Mouse (Mus musculus) ES-CJ7 (cell line): ENCODE results near the gene Proser3.
A peak's percentile ranks its signal among the peaks of the same experiment; 100 is the strongest.

Source experiments
- DNase-seq: peaks from one replicate; pipeline ENCODE4 v3.0.0; 2011; ENCODE audit warnings: low read depth, low spot score

Proser3 gene

DNA sequence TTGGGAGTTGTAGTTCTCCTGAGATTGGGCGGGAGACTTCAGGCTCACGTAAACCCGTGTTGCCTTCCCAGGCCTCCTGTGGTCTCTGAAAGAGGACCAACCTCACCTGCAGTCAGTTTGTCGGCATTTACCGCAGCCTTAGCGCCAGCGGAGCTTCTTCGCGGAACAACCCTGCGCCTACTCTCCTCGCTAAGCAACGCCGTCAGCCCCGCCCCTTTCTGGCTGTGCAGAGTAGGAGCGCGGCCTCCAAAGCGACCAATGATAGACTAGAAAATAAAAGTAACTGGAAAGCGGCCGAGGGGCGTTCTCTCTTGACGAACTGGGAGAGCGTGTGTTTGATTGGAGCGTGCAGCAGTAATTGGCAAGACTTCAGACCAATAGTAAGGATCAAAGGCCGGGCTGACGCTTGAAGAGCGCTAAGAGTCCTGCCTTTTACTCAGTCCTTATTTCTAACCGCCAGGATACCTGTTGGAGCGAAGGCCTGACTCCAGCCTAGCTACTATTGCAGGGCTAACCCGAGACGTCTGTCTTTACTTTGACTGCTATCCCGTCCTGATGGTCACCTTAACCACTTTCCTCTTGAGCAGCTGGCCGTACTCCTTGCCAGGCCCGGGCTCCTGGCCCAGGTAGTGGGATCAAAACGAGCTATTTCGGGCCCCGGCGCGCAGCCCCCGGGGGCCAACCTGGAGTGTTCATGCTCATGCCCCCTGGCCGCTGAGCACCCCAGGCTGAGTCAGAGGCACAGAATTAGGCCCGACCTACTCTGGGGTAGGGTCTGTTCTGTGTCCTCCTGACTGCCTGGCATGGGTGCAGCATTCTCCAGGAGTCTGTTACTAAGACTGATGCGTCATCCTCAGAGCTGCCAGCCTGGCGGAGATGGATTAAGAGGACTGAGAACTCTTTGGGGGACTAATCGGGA, at the start of gene Proser3, which contains the start of gene Hspb6:
TSS of gene Proser3 (minus strand) at position 198 of the 919 bp plus-strand sequence.
TSS of gene Hspb6 (plus strand) at position 77 of the 919 bp plus-strand sequence.
- peak; percentile 99 for DNase-seq

GRCm38 (mm10) chr7:30600651-30601050, 48.6 kb upstream of the Proser3 start:
- no peak for DNase-seq

- DNase-seq: peak; percentile 97
Observed at GRCm38 (mm10) chr7:30599933-30600353, 47.8 kb upstream of the Proser3 start.

DNA sequence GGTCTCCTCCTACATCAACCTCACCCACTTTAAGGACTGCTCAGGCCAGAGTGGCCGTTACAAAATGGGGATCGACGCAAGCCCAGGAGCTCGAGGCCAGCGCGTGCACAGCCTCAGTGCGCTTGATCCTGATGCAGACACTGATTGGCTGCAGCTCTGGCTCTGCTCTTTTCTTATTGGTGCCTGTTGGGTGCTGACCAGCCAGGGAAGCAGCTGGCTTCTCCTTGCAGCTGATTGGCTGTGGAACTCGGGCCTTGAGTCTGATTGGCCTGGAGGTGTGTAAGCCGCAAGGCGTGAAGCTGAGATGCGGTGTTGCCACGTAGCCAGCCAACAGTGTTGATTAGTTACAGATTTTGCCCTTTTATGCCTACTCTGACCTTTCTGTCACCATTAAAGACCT, 46.7 kb upstream of the Proser3 start, which contains the start of gene Zbtb32:
TSS of gene Zbtb32 (minus strand) at position 124 of the 400 bp plus-strand sequence.
- peak; percentile 86 for DNase-seq

DNA sequence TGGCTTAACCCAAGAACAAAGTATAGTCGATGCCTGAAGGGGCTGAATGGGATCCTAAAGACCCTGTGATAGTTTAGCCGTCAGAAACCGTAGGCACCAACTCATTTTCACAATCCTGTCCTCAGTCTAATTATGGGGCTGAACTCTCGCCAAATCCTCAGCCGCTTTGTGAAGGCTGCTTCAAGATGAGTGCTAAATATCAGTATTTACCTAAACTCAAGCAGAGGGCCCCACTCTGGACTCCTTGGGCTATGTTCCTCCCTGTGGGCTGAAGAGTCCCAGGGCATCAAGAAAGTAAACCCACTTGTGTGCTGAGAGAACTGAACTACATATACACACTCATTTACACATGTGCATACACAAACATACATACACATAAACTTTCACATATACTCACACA, 44.7 kb upstream of the Proser3 start:
- no peak for DNase-seq

DNA sequence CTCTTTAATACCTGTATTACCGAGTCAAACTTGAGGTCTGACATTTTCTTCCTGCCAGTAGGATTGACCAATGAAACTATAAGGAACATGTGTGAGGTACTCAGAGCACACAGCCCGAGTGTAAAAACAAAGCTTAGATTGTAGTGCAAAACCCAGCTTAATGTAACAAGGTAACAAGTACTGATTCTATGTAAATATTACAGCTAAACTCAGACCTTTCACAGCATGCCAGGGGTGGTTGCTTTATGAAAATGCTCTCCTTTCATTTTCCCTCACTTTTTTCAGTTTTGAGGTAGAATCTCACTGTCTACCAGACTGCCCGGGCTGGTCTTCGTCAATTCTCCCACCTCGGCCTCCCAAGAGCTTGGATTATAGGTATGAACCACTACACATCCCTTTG, 44.0 kb upstream of the Proser3 start:
- no peak for DNase-seq

DNA sequence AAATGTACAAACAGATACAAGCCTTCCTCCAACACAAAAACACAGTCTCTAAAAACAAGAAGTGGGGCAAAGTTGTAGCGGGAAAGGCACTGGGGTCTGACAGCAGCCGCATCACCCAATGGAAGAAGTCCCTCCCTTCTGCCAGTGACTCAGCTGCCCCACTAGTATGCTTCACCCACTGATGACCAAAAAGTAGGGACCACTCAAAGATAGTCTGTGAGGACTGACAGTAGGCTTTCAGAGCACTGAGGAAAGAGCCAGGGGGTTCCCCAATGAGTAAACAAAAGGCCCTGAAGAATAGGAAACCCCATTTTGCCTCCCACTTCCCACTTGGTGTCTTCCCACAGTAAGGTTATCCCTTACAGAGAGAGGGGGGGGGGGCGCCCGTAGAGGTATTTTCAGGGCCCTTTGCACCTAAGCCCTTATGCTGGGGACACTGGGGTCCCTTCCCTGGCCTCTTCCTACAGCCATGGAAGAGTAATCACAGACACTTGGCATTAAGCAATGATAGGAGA, 42.5 kb upstream of the Proser3 start:
- DNase-seq: no peak

- DNase-seq: no peak
Observed at GRCm38 (mm10) chr7:30593579-30594509, 41.7 kb upstream of the Proser3 start.

DNA sequence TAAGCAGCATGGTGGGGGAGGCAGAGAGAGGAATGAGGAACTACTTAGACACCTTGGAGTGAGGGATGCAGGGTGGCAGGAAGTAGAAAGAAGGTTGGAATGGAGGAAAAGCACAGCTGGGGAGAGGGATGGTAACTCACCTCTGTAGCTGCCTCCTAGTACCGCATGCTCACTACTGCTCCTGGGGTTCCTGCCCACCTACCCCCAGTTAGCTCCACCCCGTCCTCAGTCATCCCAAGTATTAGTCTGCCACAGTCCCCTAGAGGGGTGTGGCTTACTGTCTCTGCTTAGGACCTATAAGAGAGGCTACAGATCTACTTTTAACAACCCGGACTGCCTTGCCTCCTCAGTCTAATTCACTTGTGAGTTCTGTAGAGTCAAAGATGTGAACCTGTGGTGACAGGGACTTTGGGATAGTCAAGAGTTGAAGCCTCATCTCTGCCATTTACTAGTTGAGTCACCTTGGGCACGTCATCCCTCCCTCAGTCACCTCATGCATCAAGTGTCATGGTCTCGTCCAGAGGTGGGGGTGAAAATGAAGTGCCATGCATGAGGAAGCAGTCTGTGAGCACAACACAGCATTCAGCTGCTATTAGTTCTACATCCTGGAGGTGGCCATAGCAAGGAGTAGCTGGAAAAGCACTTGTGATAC, 40.8 kb upstream of the Proser3 start:
- peak; percentile 58 for DNase-seq

GRCm38 (mm10) chr7:30591605-30591951, 39.5 kb upstream of the Proser3 start:
- no peak for DNase-seq

DNA sequence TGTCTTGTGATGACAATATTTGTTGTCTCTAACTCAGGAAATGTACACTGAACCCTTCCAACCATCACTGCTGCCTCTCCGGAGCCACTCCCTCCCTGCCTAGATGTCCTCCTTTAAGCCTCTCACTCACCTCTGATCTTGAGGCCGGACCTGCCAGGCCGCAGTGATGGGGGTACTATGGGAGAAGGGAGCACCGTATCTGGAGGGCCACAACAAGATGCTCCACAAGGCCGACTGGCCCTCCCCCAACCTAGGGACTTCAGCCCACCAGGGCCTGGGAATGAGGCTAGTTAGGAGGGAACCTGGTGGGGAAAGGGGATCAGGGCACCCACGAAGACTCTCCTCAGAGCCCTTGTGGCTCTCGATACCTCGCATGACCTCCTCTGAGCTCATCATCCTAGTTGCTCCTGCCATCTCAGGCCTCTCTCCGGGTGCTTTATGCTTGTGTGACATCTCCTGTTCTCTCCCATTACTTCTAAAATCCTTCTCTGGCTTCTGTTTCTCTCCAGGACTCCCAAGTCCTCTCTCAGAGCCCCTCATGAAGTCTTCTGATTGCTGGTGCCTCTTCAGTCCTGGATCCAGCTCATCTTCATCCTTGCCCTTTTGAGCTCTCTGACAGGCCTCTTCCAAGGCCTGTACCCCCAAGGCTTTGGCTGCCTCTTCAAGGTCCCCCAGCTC, 39.0 kb upstream of the Proser3 start:
- no peak for DNase-seq

DNA sequence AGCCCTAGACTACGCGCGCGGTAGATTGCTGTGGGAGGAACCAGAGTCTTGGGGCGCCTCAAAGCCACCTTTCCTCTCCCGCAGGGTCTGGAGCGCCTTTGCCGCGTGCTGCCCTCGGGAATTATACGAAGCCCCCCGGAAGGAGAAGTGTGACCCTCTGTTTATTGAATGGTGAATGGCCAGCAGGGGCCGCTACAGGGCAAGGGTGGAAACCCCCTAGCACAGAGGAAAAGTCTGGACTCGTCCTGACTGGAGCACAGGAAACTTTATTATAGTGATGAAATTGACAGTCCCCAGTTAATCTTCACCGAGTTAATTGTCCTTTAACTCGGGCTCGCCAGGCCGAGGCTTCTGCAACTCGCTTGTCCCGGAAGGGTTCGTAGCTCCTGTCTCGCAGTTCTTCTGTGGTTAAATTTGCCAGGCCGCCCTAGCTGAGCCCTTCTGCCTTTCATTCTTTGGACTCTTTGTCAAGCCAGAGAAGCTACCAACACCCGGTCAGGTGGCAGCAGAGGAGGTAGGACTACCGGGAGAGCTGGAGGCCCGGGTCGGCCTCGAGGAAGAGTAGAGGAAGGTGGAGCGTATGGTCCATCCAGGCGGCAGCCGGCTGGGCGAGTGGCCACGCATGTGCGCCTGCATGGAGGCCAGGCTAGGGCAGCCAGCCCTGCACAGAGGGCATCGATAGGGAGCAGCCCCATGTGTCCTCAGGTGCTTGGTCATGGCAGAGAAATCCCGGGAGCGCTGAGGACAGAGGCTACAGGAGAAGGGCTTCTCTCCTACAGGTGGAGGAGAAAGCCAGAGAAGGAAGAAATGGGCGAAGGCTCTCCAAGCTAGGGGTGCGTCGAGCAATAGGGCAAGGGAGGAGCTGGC, 37.6 kb upstream of the Proser3 start:
- DNase-seq: peak; percentile 85

- peak; percentile 99 for DNase-seq
Observed at GRCm38 (mm10) chr7:30588676-30589434, 36.8 kb upstream of the Proser3 start, which contains the start of gene Kmt2b. Gene Kmt2b, minus strand, starts transcription at chr7:30588726.

DNA sequence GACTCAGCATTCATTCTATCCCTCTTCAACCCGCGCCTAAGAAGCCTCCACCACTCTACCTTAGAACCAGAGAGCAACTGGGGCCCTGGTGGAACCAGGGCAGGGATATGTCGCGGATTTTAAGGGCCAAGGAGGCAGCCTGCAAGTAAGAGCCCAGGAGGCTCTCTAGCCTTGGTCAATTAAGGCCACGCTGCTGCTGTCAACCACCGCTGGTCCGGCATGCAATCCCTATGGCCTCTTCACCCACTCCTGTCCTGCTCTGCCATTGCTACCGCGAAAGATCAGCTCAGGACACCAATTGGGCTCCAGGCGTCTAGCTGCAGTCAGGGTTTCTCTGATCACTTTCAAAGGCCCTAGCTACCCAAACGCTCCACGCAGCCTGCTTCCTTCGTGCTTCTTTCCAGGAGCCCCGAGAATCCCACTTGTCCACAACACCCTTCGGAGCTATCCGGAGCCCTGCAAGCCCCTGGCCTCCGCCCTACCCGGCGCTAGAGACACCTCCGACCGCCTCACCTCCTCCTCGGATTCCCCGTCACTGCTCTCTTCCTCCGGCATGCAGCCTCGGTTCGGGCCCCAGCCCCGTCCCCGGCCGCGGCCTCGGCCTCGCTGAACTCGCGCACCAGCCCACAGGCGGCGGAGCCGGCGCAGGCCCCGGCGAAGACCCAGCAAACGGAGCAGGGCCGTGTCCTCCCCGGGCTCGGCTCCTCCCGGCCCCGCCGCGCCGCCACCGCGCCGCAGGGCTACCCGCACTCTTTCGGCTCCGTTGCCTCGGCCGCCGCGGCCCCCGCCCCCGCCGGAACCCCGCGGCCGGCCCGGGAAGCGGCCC, 36.0 kb upstream of the Proser3 start:
- DNase-seq: no peak

GRCm38 (mm10) chr7:30586455-30587020, 34.4 kb upstream of the Proser3 start:
- DNase-seq: no peak

- no peak for DNase-seq
Observed at GRCm38 (mm10) chr7:30585170-30585569, 33.1 kb upstream of the Proser3 start.

DNA sequence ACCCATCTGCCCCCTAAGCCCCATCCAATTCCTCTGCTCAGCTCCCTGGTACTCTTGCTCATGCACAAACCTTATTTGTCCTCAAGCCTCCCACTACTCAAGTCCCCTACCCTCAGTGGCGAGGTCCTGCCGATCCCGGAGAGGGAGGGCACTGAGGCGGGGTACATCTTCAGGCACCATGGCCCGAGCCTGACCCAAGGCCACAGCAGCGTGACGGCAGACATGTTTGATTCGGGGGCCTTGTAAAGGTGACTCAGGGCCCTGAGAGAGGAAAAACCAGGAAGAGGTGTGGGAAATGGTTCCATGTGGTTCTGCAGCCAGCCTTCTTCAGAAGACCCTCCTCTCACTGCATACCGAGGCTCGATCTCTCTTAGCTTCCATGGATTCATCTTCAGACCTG, 32.2 kb upstream of the Proser3 start:
- DNase-seq: no peak

DNA sequence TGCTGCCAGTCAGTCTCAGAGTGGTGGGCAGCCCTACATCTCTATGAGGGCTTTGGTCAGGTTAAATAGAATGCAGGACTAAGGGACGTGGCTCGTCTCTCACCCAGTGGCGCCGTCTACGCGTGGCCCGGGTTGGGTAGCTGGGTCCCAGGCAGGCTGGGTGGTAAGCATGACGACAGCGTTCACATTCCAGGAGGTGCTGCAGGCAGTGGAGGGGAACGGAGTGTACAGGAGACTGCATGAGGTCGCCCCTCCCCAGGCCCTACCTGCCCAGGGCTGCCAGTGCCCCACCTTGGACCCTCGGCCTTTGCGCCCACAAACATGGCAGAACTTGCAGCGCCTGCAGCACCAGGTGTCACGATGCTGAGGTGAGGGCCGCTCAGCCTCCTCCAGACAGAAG, 29.4 kb upstream of the Proser3 start:
- no peak for DNase-seq
